Mouse (Mus musculus): ENCODE measurements around the gene Pde6g. TPM values are rescaled to one million over a fixed set of nuclear protein-coding genes. Genes with fewer than 3 reads are reported as not detected.

The Pde6g gene
- polyA plus RNA-seq, 1 experiment from 2014 or later = not detected

DNA sequence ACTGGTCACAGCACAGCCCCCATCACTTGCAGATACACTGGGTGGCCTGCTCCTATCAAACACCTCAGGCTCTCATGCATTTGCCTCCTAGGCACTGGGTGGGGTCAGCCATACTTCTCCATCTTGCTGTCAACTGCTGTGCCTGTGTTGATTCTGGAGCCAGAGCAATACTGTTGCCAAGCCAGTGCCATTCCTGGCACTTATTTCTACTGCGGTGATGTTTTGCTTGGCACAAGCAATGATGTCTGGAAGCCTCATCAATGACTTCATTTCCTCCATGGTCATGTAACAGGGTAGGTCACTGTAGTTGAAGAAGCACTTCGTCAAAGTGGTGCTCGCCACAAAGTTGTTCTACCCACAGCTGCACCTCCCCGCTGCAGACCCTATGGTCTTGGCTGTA, 12.2 kb upstream of the Pde6g start:
- H3K36me3 ChIP-seq = peaks cover 55% of the 10 kb centered on the region
- no peaks in the 10 kb centered on the region for H3K9me3 ChIP-seq
- H3K27me3 ChIP-seq = no peaks in the 10 kb centered on the region
- no peak overlapping the region for H3K27ac ChIP-seq (replicated peaks)
- H3K4me2 ChIP-seq (replicated peaks) = no peak overlapping the region
- peaks cover 24% of the 10 kb centered on the region for H3K4me1 ChIP-seq
- no peak for ATAC-seq (ENCODE audit: low FRiP score, low read depth)
- H3K9ac ChIP-seq (replicated peaks) = no peak overlapping the region
- WGBS = 97% methylated on average over 4 of the region's 4 CpGs
- H3K4me3 ChIP-seq = no peak overlapping the region

- Histone ChIP-seq H3K4me3 (no peak overlapping the region), H3K9ac (replicated peaks) (no peak overlapping the region), H3K27ac (replicated peaks) (no peak overlapping the region), H3K27me3 (no peaks in the 10 kb centered on the region), H3K4me2 (replicated peaks) (no peak overlapping the region), H3K9me3 (no peaks in the 10 kb centered on the region), H3K36me3 (peaks cover 51% of the 10 kb centered on the region), H3K4me1 (peaks cover 24% of the 10 kb centered on the region)
- no peak for ATAC-seq (ENCODE audit: low FRiP score, low read depth)
- 88% methylated on average over 5 of the region's 5 CpGs for WGBS
Observed at GRCm38 (mm10) chr11:120464365-120464764, 11.1 kb upstream of the Pde6g start.

DNA sequence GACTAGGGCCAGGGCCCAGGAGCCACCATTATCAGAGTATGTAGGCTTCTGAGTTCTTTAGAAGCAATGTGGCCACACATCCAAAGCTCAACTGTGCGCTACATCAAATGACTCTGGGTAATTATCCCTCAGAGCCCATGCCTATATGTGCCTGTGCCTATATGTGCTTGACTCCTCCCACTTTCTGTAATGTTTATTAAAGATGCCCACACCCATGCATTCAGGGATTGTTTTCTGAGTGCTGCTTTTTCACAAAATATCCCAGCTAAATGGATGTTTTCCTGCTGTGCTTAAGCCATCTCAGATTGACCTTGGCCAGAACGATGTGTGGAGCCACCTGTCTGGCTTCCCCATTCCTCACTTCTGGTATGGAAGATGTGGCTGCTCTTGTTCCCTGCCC, 10.2 kb upstream of the Pde6g start:
- no peak for ATAC-seq (ENCODE audit: low FRiP score, low read depth)
- no peaks in the 10 kb centered on the region for H3K9me3 ChIP-seq
- 87% methylated on average over 2 of the region's 2 CpGs for WGBS
- H3K27me3 ChIP-seq = no peaks in the 10 kb centered on the region
- no peak overlapping the region for H3K9ac ChIP-seq (replicated peaks)
- peaks cover 48% of the 10 kb centered on the region for H3K36me3 ChIP-seq
- no peak overlapping the region for H3K27ac ChIP-seq (replicated peaks)
- no peak overlapping the region for H3K4me3 ChIP-seq
- no peak overlapping the region for H3K4me2 ChIP-seq (replicated peaks)
- peaks cover 29% of the 10 kb centered on the region for H3K4me1 ChIP-seq

- 73% methylated on average over 6 of the region's 6 CpGs for WGBS
- H3K36me3 ChIP-seq = peaks cover 33% of the 10 kb centered on the region
- ATAC-seq (ENCODE audit: low FRiP score, low read depth) = no peak
- no peaks in the 10 kb centered on the region for H3K9me3 ChIP-seq
- H3K9ac ChIP-seq (replicated peaks) = peak overlapping the region; percentile 93
- H3K4me3 ChIP-seq = peak overlapping the region; percentile 75
- no peak overlapping the region for H3K27ac ChIP-seq (replicated peaks)
- peaks cover 17% of the 10 kb centered on the region for H3K4me1 ChIP-seq
- no peaks in the 10 kb centered on the region for H3K27me3 ChIP-seq
- H3K4me2 ChIP-seq (replicated peaks) = peak overlapping the region; percentile 98
Observed at GRCm38 (mm10) chr11:120458847-120459597, 5.7 kb upstream of the Pde6g start.

GRCm38 (mm10) chr11:120457772-120458751, 4.8 kb upstream of the Pde6g start, which contains the start of the genes Oxld1 and Ccdc137:
Oxld1 (minus strand) TSS chr11:120458068.
Ccdc137 (plus strand) TSS chr11:120458115.
- peak within 1 kb of the TSS; percentile 55 for H3K27ac ChIP-seq (replicated peaks)
- ATAC-seq (ENCODE audit: low FRiP score, low read depth) = peak; percentile 86
- peaks cover 17% of the 10 kb centered on the region for H3K4me1 ChIP-seq
- peak within 1 kb of the TSS; percentile 93 for H3K9ac ChIP-seq (replicated peaks)
- H3K9me3 ChIP-seq = no peaks in the 10 kb centered on the region
- H3K4me2 ChIP-seq (replicated peaks) = peak within 1 kb of the TSS; percentile 98
- 5% methylated on average over 62 of the region's 62 CpGs for WGBS
- peaks cover 31% of the 10 kb centered on the region for H3K36me3 ChIP-seq
- H3K4me3 ChIP-seq = peak within 1 kb of the TSS; percentile 75
- no peaks in the 10 kb centered on the region for H3K27me3 ChIP-seq

DNA sequence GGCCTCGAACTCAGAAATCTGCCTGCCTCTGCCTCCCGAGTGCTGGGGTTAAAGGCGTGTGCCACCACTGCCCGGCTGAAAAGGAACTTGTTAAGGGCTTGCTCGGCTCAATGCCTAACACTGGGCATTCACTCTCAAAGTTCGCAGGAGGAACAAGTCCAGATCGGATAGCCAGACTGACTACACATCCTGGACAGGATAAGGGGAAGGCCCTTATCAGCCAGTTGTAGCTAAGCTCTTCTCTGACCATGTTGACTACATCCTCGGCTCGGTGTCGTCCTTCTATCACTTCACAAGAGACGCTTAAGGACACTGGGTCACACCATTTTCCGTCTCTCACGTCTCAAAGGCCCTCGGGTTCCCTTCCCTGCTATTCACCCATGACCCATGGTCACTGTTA, 4.1 kb upstream of the Pde6g start:
- Histone ChIP-seq H3K36me3 (peaks cover 26% of the 10 kb centered on the region), H3K27me3 (no peaks in the 10 kb centered on the region), H3K9me3 (no peaks in the 10 kb centered on the region), H3K4me1 (peaks cover 17% of the 10 kb centered on the region), H3K27ac (replicated peaks) (peak overlapping the region; percentile 55), H3K9ac (replicated peaks) (peak overlapping the region; percentile 93), H3K4me3 (peak overlapping the region; percentile 75), H3K4me2 (replicated peaks) (peak overlapping the region; percentile 98)
- peak; percentile 30; the same call in 1 of the 2 replicates for ATAC-seq (ENCODE audit: low FRiP score, low read depth)
- 35% methylated on average over 14 of the region's 14 CpGs for WGBS

DNA sequence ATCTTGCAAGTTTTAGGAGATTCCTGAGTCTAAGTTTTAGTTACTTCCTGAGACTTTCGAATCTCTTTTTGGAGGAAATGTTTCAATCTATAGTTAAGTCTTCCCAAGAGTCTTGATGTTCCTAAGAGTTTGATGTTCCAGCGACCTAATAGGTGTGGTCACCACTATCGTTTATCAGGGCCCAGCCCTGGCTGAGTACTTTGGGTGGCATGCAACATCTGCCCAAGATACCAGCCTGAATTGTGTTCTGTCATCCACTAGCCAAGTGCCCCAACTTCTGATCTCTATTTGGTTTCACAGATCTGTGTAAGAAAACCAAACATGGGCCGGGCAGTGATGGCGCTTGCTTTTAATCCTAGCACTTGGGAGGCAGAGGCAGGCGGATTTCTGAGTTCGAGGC, 2.1 kb upstream of the Pde6g start:
- Histone ChIP-seq H3K27me3 (no peaks in the 10 kb centered on the region), H3K36me3 (peaks cover 8% of the 10 kb centered on the region), H3K9ac (replicated peaks) (no peak overlapping the region), H3K27ac (replicated peaks) (no peak overlapping the region), H3K4me3 (no peak overlapping the region), H3K4me1 (peaks cover 17% of the 10 kb centered on the region), H3K4me2 (replicated peaks) (no peak overlapping the region), H3K9me3 (no peaks in the 10 kb centered on the region)
- no peak for ATAC-seq (ENCODE audit: low FRiP score, low read depth)
- WGBS = 94% methylated on average over 7 of the region's 7 CpGs

GRCm38 (mm10) chr11:120454965-120455364, 1.7 kb upstream of the Pde6g start:
- 94% methylated on average over 4 of the region's 4 CpGs for WGBS
- no peak for ATAC-seq (ENCODE audit: low FRiP score, low read depth)
- H3K9ac ChIP-seq (replicated peaks) = no peak overlapping the region
- no peaks in the 10 kb centered on the region for H3K9me3 ChIP-seq
- H3K4me3 ChIP-seq = no peak overlapping the region
- H3K4me2 ChIP-seq (replicated peaks) = no peak overlapping the region
- H3K4me1 ChIP-seq = peaks cover 17% of the 10 kb centered on the region
- no peaks in the 10 kb centered on the region for H3K27me3 ChIP-seq
- H3K27ac ChIP-seq (replicated peaks) = no peak overlapping the region
- H3K36me3 ChIP-seq = peaks cover 5% of the 10 kb centered on the region

GRCm38 (mm10) chr11:120452246-120452645, 1.1 kb downstream of the Pde6g start:
- Histone ChIP-seq H3K4me2 (replicated peaks) (no peak overlapping the region), H3K9me3 (no peaks in the 10 kb centered on the region), H3K36me3 (no peaks in the 10 kb centered on the region), H3K9ac (replicated peaks) (peak overlapping the region; percentile 8; the same call in 1 of the 2 replicates), H3K4me1 (peaks cover 3% of the 10 kb centered on the region; the same call in 1 of the 2 replicates), H3K27ac (replicated peaks) (no peak overlapping the region), H3K4me3 (no peak overlapping the region), H3K27me3 (no peaks in the 10 kb centered on the region)
- no peak for ATAC-seq (ENCODE audit: low FRiP score, low read depth)
- 63% methylated on average over 3 of the region's 3 CpGs for WGBS

DNA sequence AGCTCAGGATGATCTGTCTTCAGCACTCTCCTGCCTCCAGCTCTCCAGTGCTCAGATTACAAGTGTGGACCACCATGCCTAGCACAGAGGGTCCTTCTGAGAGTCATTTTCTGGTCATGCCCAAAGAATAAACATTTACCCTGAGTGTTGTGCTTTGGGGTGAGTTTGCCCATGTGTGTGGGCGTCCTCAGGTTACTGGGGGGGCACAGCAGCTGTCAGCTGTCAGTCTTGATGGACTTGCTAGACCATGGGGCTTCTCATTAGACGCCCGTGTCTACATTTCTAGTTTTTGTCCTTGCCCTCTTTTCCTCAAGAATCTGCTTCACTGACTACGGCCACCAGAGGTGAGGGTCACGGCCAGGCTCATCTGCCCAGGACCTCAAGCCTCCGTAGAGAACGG, 6.1 kb downstream of the Pde6g start:
- H3K4me1 ChIP-seq = no peaks in the 10 kb centered on the region
- ATAC-seq (ENCODE audit: low FRiP score, low read depth) = no peak
- no peak overlapping the region for H3K4me3 ChIP-seq
- H3K9me3 ChIP-seq = no peaks in the 10 kb centered on the region
- WGBS = 87% methylated on average over 7 of the region's 7 CpGs
- H3K27ac ChIP-seq (replicated peaks) = no peak overlapping the region
- no peaks in the 10 kb centered on the region for H3K27me3 ChIP-seq
- H3K36me3 ChIP-seq = no peaks in the 10 kb centered on the region
- H3K4me2 ChIP-seq (replicated peaks) = no peak overlapping the region
- H3K9ac ChIP-seq (replicated peaks) = no peak overlapping the region

DNA sequence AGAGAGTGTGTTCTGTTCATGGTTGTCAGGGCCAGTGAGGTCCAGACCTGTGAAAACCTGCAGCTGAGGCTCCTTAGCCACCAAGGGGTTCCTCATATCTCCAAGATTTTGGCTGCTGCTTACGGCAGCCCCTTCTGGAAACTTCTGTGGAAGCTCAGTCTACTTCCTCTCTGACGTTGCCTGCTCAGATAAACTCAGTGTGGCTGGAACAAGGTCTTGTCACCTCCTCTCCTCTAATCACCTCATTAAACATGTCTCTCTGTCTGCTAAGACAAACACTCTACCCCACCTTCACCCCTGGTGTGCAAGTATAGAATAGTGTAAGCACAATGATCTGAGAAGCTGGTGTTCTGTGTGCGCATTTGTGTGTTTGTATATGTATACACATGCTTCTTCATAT, 7.8 kb downstream of the Pde6g start:
- H3K4me1 ChIP-seq = no peaks in the 10 kb centered on the region
- no peak for ATAC-seq (ENCODE audit: low FRiP score, low read depth)
- 90% methylated on average over 3 of the region's 3 CpGs for WGBS
- H3K27me3 ChIP-seq = no peaks in the 10 kb centered on the region
- H3K36me3 ChIP-seq = no peaks in the 10 kb centered on the region
- H3K27ac ChIP-seq (replicated peaks) = no peak overlapping the region
- no peak overlapping the region for H3K4me2 ChIP-seq (replicated peaks)
- H3K9me3 ChIP-seq = no peaks in the 10 kb centered on the region
- no peak overlapping the region for H3K4me3 ChIP-seq
- no peak overlapping the region for H3K9ac ChIP-seq (replicated peaks)

- no peaks in the 10 kb centered on the region for H3K36me3 ChIP-seq
- no peaks in the 10 kb centered on the region for H3K4me1 ChIP-seq
- no peaks in the 10 kb centered on the region for H3K9me3 ChIP-seq
- H3K9ac ChIP-seq (replicated peaks) = no peak overlapping the region
- ATAC-seq (ENCODE audit: low FRiP score, low read depth) = no peak
- H3K4me2 ChIP-seq (replicated peaks) = no peak overlapping the region
- H3K27ac ChIP-seq (replicated peaks) = no peak overlapping the region
- no peak overlapping the region for H3K4me3 ChIP-seq
- WGBS = 67% methylated on average over 6 of the region's 6 CpGs
- no peaks in the 10 kb centered on the region for H3K27me3 ChIP-seq
Observed at GRCm38 (mm10) chr11:120444106-120444505, 9.2 kb downstream of the Pde6g start.

All from midbrain, embryonic 12.5 days (tissue).